Mouse (Mus musculus): ENCODE data around the gene Myh9.

Myh9 gene

DNA sequence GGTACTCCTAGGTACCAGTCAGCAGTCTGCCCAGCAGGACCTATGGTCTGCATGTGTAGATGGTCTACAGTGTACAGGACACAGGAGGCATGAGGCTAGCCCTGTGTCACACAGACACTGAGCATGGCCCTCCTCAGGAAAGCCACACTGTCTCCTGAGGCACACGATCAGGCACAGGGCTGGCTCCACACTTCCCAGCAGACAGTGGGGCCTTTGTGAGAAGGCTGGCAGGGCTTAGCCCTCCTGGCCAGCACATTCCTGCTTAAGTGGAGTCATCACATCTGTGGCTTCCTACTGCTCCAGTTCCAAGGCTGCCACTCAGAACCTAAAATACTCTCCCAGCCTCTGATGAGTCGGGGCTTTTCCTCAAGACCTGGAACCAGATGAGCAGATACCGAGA, 38.2 kb downstream of the Myh9 start:
- no peak for DNase-seq

DNA sequence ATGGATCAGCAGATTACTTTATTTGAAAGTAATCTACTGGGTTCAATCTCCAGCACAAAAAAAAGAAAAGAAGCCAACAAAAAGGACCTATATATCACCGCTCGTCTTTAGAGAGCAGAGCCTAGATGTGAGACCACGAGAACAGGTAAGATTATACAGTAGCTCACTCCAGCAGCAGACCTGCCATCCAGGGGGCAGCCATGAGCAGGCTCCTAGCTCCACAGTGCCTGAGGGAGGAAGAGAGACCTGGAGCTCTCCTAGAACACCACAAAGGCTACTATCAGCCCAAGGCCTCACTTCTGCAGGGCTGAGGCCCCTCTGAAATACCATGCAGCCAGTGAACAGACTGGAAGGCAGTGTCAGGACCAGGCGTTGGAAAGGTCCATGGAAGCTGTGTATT, 39.0 kb downstream of the Myh9 start:
- no peak for DNase-seq

DNA sequence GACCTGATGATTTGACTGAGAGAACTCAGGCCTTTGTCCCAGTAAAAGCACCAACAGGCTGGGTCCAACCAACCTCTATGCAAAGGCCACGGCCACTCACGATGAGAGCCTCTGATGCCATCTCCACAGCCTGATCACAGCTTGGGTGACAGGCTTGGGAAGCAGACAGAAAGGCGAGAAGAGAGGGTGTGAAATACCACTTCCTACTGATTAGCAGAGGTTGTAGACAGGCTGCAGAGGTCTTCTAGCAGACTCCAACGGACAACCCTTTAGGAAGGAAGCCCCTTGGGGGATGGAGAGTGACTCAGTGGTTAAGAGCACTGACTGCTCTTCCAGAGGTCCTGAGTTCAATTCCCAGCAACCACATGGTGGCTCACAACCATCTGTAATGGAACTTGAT, 40.8 kb downstream of the Myh9 start:
- DNase-seq: no peak

DNA sequence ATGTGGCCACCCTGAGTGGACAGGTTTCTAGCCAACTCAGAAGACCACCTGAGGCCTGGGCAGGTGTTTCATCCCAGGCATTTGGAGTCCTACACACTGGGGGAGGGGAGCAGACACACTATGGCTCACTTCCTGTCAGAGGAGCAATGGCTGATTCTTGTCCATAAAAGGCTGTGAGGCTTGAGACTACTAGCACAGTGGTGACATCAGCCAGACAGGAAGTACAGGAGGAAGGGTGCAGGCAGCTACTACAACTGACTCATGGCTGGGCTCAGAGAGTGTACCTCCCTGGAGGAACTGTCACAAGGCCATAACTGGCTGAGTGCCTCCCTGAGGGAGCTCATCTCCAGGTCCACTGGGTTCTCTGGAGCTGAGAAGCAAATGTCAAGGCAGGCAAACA, 41.5 kb downstream of the Myh9 start:
- DNase-seq: no peak

DNA sequence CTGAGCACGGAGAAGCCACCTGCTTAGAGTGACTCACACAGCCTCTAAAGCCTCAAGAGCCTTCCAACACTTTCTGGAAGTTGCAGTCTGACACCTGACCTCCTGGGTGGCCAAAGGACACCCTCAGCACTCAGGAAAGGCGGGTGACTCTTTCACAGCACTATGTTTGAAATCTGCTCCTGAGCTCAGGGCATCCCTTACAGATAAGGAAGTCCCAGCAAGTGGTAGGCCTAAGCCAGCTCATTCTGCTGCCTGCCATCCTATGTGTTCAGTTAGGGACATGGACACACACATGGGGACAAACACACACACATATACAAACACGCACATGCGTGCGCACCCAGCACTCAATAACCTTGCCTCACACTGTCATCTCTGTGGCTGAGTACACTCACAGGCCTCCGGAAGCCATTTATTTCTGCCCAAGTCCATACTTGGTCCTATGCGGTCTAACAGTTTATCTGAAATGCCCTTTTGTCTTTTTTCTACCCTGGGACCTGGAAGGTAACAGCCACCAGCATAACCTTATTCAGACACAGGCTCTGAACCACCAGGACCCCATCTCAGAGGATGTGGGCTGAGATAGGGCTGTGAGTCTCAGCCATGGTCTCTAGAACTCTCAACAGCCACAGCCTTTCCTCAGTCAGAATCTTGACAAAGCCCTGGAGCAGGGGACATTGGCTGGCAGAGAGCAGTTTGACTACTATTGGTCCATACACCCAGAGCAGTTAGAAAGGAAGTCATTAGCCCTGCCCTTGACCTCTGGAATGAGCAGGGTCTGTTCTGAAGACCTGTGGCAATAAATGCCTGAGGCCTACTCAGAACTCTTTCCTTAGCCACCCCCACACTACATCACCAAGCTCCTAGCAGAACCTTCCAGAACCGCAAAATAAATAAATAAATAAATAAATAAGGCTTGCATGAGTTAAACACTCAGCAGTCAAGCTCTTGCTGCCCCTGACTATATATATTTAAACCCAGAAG, 42.2 kb downstream of the Myh9 start:
- no peak for DNase-seq

DNA sequence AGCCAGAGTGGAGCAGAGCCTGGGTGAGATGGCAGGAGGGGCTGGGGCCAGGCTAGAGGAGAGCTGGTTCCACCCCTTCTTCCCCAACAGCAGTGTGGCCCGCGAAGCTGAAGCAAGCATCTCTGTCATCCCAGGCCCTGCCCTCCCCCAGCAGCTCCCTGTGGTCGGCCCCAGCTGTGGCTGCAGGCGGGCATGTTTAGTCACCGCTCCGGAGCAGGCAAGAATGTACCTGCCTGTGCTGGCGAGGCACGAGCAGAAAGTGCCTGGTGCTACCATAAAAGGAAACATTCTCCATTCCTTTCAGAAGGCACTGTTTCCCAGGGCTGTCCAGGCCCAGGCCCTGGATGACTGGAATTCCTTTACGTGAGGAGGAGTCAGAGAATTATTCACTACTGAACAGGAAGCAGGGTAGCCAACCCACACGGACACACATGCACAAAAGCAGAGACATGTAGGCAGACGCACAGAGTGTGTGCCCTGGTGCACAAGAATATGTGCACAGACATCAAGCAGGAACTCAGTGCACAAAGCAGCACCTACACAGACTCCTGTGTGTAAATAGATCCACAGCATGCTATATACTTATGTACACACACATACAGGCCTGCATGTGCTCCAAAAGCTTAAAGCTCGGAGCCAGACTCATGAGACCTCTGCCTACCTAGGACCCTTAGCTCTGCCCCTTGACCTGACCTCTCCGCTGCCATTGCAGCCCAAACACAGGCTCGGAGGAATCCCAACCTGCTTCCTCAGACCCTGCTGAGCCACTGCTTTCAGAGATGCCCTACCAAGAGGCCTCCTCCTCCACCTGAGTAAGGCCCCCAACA, 43.1 kb downstream of the Myh9 start:
- no peak for DNase-seq

DNA sequence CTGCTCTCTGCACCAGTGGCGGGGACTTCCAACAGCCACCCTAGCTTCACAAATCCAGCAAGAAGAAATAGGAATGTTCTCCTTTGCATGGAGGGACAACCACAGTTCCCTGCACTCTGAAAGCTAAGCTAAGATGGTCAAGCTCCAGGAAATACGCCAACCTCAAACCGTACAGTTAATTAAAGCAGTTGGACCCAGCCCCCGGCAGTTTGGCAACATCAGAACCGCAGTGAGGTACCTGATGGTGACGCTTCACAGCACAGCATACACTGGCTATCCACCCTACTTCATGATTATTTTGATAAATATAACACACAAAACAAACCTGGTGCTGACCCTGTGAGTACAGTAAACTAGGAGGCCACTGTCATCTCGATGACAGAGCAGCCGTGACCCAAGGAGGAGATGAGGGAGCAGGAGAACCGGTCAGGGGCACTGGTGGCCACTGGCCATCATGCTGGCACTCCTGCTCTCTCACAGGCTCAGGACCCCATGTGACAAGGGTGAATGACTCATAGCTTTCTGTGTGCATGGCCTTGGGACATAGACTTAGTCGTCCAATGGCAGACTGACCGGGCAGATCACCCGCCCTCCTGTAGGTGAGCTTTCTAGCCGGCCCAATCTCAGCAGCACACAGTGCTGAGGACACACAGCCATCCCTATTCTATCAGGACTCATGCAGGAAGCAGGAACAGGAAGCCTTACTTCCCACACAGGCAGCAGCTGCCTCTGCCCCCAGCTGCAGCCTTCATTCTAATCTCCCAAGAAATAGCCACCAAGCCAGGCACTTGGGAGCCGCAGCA, 44.2 kb downstream of the Myh9 start:
- DNase-seq: peak; percentile 53

DNA sequence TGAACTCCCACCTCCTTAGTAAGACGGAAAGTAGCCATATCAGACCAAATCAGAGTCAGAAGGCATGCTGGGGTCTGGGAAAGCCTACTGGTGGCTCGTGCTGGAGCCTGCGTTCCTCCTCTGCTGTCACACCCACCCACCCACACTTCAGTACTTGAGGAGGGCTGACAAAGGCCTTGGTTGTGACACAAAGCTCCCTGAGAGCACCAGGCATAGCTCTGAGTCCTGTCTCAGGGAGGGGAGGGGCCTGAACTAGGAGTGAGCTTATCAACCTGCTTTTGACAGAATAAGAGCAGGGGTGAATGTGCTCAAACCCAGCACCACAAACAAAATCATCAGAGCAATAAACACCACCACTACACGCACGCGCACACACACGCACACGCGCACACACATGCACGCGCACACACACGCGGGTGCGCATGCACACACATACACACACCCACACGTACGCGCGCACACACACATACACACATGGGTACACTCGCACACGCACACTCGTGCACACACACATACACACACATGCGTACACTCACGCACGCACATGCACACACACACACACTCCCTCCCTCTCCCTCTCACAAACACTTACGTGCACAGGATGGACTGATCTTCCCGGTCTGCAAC, 45.5 kb downstream of the Myh9 start:
- no peak for DNase-seq

DNA sequence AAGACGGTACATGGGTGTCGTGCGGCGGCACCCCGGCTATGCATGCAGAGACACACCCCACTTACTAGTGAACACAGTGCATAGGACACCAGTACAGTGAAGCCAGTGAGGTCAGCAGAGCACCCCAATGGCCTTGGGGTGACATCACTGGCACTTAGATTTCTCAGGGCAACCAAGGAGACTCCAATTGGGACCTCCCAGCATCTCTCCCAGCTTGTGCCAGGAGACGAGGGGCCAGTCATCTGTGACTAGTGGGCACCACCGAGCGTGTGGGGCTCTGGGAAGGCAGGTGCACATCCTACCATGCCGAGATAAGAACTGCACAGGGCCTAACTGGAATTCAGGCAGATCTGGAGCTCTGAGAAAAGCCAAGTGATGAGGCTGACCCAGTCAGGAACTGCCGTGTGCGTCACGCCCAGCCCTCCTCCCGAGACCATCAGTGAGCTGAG, 47.0 kb downstream of the Myh9 start:
- DNase-seq: no peak

DNA sequence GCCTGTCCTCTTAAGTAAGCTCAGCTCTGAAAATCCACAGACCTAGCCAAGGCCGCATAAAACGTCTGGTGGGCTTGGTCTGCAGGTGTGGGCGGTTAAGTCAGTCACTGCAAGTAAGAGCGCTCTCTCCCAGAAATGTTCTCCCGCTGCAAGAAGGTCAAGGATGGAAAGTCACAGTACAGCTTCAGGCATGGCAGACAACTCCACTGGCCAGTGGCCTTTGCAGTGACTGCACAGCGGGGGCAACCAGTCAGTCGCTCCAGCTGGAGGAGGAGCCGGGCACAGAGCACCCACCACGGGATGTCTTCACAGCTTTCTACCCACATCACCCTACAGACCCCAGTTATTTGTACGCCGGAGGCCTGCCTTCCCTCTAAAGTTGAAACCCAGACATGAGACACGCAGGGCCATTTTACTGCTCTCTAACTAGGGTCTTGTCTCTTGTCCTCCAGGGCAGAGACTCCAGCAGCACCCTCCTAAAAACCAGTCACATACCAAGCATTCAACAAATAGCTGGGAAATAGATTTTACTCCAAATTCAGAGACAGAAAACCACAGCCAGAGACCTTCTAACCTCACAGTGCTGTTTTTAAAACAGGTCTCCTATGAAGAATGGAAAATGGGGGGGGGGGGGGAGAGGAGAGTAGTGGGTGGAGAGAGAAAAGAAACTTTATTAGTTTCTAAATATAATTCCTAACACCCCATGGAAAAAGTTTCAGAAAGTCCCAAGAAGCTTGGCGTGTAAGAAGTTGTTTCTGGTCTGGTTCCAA, 47.7 kb downstream of the Myh9 start:
- no peak for DNase-seq

DNA sequence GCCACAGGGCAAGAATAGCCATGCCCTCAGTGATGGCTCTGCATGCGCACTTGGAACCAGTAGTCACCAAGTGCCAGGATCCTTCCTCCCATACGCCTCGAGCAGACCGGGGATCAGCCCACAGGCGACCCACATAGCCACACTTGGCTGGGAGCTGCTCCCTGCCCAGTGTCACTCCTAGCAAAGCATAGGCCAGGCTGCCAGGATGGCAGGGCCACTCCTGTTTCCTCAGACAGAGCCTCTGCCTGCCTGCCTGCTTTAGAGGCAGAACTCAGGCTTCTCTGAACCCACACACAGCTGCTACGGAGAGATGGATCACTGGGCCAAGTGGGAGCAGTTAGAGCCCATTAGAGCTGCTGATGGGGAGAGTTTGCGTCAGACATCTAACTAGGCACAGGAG, 48.4 kb downstream of the Myh9 start:
- peak; percentile 50 for DNase-seq

DNA sequence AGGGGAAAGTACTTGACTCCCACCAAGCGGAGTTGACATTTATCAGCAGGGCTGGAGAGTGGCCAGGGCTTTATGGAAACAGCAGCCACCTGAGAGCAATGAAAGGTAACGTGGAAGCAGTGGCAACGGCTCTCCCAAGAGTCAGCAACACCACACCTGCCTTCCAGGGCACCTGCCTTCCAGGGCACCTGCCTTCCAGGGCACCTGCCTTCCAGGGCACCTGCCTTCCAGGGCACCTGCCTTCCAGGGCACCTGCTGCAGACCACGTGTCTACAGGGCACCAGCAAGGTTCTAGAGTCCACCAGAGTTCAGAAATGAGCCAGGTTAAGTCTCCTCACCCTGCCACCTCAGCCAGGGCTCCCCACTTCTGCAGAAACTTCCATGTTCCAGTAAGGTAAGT, 48.9 kb downstream of the Myh9 start:
- DNase-seq: no peak

DNA sequence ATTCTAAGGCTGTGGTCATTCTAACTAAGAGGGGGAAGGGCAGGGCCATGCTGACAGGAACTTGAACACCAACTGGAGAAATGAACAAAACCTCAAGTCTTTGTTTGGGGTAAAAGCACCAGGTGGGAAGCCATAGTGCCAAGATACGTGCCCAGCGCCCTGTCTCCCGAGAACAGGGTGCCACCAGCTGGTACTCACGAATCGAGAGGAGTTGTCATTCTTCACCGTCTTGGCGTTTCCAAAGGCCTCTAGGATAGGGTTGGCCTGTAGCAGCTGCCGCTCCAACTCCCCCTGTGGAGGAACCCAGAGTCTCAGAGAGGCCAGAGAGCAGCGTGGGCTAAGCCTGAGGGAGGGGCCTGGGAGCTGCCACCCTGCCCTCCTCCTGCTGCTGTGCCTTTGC, 49.9 kb downstream of the Myh9 start:
- no peak for DNase-seq

DNA sequence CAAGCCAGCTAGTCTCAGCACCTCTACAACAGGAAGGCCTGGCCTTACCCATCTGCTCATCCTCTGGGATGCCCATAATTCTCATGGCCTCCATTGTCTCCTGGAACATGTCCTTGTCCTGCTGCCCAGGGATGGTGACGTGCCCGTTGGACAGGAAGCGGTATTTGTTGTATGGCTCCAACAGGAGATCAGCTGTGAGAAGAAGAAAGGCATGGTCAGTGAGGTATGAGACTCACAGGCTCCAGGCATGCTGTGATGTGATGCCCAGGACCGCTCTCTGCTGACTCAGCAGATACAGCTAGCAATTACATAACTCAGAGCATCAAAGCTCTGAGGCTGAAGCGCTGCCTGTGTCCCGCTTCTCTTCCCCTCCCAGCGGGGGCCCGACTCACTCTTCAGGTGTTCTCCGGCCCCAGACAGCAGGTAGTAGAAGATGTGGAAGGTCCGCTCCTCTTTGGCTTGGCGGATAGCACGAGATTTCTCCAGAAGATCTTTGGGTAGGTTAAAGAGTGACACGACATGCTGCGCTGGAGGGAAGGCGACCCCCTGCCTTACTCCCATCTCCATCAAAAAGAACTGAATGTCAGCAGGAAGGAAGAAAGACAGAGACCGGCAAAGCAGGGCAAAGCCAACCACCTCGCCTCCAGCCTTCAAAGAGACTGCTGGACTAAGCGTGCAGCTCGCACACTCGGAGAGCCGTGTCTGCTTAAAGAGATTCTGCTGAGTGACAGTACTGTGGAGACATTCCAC, 51.1 kb downstream of the Myh9 start:
- DNase-seq: peak; percentile 53

DNA sequence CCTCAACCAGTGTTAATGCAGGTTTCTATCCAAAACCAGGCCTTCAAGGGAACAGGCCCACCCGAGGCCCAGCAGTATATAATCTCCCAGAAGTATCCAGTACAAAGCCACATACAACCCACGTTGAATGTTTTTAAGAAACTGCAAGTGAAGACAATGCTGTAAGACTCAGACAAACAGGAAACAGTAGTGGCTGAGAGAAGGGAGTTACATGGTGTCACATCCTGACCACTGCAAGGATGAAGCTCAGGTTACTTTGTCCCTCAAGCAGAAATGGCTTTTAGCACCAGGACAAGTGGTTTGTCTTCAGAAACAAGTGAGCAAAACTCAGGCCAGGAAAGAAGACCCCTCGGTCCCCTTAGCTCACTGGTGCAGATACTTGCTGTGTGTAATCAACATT, 52.8 kb downstream of the Myh9 start:
- no peak for DNase-seq

DNA sequence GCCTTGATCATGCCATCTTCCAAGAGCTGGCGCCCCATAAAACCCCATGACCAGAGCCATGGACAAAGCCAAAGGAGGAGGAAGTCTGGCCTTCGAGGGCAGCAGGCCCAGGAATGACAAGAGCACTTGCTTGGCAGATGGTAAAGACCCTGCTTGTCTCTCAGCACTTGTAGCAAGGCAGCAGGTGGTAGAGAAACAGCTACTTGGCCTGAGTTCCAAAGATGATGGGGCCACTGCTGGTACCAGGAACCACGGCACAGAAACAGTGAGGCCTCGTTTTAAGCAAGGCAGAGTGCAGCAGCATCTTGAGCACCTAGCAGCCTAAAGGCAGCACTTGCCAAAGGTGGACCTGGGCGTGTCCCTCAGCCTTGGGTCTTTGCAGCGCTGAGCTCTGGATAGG, 53.6 kb downstream of the Myh9 start:
- DNase-seq: peak; percentile 67

DNA sequence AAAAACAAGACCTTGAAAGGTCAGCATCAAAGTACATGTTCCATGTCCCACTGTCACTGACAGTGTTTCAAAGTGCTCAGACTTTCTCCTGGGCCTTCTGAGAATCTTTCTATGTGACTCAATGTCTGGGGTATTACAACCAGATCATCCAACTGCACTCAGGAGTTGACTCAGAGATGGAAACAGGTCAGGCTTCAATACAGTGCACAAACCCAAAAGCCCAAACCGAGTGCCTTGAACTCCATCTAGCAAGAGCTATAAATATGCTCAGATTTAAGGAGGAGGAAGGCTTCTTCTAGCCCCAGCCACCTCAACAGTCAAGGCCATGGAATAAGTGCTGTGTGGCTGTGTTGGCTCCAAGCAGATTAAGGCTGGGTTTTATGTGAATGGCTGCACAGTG, 56.2 kb downstream of the Myh9 start:
- DNase-seq: no peak

DNA sequence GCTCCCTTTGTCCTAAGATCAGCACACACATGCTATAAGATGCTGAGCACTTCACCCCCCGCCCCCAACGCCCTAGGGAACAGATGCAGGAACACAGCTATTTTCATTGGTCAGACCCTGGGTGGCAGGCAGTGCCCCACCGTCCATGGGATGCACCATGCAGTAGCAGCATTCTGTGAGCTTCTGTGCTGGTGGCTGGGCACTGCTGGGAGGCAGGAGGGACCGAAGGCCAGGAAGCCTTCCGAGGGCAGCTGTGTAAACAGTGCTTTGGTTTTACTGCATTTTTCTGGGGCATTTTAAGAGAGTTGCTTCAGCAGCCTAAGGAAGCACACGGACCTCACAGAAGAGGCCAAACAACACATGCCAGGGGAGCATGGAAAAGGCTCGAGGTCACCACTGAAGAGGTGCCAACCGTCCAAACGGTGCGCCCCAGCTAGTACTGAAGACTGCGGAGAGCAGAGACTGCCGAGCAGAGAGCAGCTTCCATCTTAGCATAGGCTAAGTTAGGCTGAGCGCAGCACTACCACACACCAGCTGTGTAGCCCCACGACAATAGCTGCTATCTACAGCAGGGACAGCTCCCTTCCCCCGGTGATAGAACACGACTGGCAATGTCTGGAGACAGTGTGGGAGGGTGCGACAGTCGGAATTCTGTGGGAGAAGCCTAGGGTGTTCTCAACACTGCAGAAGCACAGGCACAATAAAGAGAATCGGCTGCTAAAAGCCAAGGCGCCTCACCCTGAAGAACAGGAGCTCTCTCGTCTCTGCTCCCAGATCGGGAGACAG, 57.7 kb downstream of the Myh9 start:
- DNase-seq: no peak

DNA sequence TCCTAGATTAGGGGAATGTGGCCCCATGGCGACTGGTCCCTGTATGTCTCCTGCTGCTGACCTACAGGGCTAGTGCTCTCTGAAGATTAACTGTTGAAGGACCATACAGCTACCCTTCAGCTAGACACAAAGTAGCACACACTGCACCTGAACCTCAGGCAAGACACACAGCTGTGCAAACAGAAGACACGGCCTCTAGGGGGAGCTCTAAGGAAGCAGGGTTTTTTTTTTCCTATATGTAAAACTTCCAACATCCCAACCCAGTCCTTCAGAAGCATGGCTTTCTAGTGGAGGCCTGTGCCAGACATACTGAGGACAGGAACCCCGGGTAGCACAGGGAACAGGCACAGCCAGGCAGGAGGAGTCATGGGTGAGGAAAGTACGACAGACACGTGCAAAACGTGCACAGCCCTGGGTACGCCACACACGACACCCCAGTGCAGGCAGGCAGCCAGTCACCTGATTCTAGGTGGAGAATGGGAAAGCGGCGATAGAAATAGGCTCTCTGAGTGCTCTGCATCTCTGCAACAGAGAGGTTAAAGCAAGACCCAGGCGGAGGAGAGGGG, 59.4 kb downstream of the Myh9 start:
- no peak for DNase-seq
